Mouse (Mus musculus): Measurements from ENCODE around the gene Ptar1. TPM values are rescaled to one million over a fixed set of nuclear protein-coding genes. Genes with fewer than 3 reads are reported as not detected.
A peak's percentile ranks its signal among the peaks of the same experiment; 100 is the strongest.
"Not testable (repeated sequence)": the region's sequence is repeated elsewhere in the genome, so short reads cannot be mapped to it uniquely, and the experiment has no call there.

Gene Ptar1
- polyA plus RNA-seq, 1 experiment from 2014 or later: 4.3 TPM

- Histone ChIP-seq H3K9ac (ENCODE audit: low read depth, low read length) (no peak overlapping the region), H3K27me3 (ENCODE audit: control insufficient read depth, insufficient read depth, low read depth, low read length) (no peaks in the 10 kb centered on the region), H3K4me3 (ENCODE audit: low read depth, low read length) (no peak overlapping the region), H3K36me3 (ENCODE audit: control insufficient read depth, insufficient read depth, low read length) (no peaks in the 10 kb centered on the region), H3K4me1 (ENCODE audit: control insufficient read depth, insufficient read depth, low read length) (no peaks in the 10 kb centered on the region), H3K4me2 (ENCODE audit: low read length) (no peak overlapping the region), H3K27ac (ENCODE audit: low read length) (no peak overlapping the region), H3K9me3 (replicated peaks; ENCODE audit: control insufficient read depth, low read length, poor library complexity, severe bottlenecking) (no peaks in the 10 kb centered on the region)
- ATAC-seq: peak; percentile 75
- 40% methylated on average over 6 of the region's 6 CpGs for WGBS
Observed at GRCm38 (mm10) chr19:23668142-23668655, 19.0 kb upstream of the Ptar1 start.

GRCm38 (mm10) chr19:23673021-23673420, 14.2 kb upstream of the Ptar1 start:
- 53% methylated on average over 2 of the region's 2 CpGs for WGBS
- Histone ChIP-seq H3K9me3 (replicated peaks; ENCODE audit: control insufficient read depth, low read length, poor library complexity, severe bottlenecking) (no peaks in the 10 kb centered on the region), H3K4me3 (ENCODE audit: low read depth, low read length) (no peak overlapping the region), H3K4me2 (ENCODE audit: low read length) (no peak overlapping the region), H3K4me1 (ENCODE audit: control insufficient read depth, insufficient read depth, low read length) (no peaks in the 10 kb centered on the region), H3K27ac (ENCODE audit: low read length) (no peak overlapping the region), H3K27me3 (ENCODE audit: control insufficient read depth, insufficient read depth, low read depth, low read length) (no peaks in the 10 kb centered on the region), H3K9ac (ENCODE audit: low read depth, low read length) (no peak overlapping the region), H3K36me3 (ENCODE audit: control insufficient read depth, insufficient read depth, low read length) (no peaks in the 10 kb centered on the region)
- no peak for ATAC-seq

- ATAC-seq: not testable (repeated sequence)
- WGBS: 94% methylated on average over 8 of the region's 8 CpGs
Observed at GRCm38 (mm10) chr19:23675656-23676055, 11.6 kb upstream of the Ptar1 start.

GRCm38 (mm10) chr19:23686962-23687295, 300 bp upstream of the Ptar1 start:
- under 1% methylated on average over 13 of the region's 14 CpGs for WGBS
- peak overlapping the region; percentile 81 for H3K4me3 ChIP-seq (ENCODE audit: low read depth, low read length)
- H3K36me3 ChIP-seq (ENCODE audit: control insufficient read depth, insufficient read depth, low read length): no peaks in the 10 kb centered on the region
- H3K27ac ChIP-seq (ENCODE audit: low read length): peak overlapping the region; percentile 96
- ATAC-seq: no peak
- no peaks in the 10 kb centered on the region for H3K9me3 ChIP-seq (replicated peaks; ENCODE audit: control insufficient read depth, low read length, poor library complexity, severe bottlenecking)
- H3K27me3 ChIP-seq (ENCODE audit: control insufficient read depth, insufficient read depth, low read depth, low read length): no peaks in the 10 kb centered on the region
- H3K4me1 ChIP-seq (ENCODE audit: control insufficient read depth, insufficient read depth, low read length): peaks cover 13% of the 10 kb centered on the region
- peak overlapping the region; percentile 64 for H3K4me2 ChIP-seq (ENCODE audit: low read length)
- peak overlapping the region; percentile 89 for H3K9ac ChIP-seq (ENCODE audit: low read depth, low read length)

More at GRCm38 (mm10) chr19:23675656-23676055, 11.6 kb upstream of the Ptar1 start:
- not testable (repeated sequence) for H3K27me3 ChIP-seq (ENCODE audit: control insufficient read depth, insufficient read depth, low read depth, low read length); H3K4me1 ChIP-seq (ENCODE audit: control insufficient read depth, insufficient read depth, low read length); H3K27ac ChIP-seq (ENCODE audit: low read length); H3K9ac ChIP-seq (ENCODE audit: low read depth, low read length); H3K36me3 ChIP-seq (ENCODE audit: control insufficient read depth, insufficient read depth, low read length); H3K4me2 ChIP-seq (ENCODE audit: low read length); H3K4me3 ChIP-seq (ENCODE audit: low read depth, low read length); H3K9me3 ChIP-seq (replicated peaks; ENCODE audit: control insufficient read depth, low read length, poor library complexity, severe bottlenecking)

GRCm38 (mm10) chr19:23688421-23688946, 1.3 kb downstream of the Ptar1 start:
- Histone ChIP-seq H3K27ac (ENCODE audit: low read length) (no peak overlapping the region), H3K4me2 (ENCODE audit: low read length) (peak overlapping the region; percentile 52), H3K4me1 (ENCODE audit: control insufficient read depth, insufficient read depth, low read length) (peaks cover 13% of the 10 kb centered on the region), H3K4me3 (ENCODE audit: low read depth, low read length) (peak overlapping the region; percentile 29; the same call in 1 of the 2 replicates), H3K9me3 (replicated peaks; ENCODE audit: control insufficient read depth, low read length, poor library complexity, severe bottlenecking) (no peaks in the 10 kb centered on the region), H3K36me3 (ENCODE audit: control insufficient read depth, insufficient read depth, low read length) (no peaks in the 10 kb centered on the region), H3K9ac (ENCODE audit: low read depth, low read length) (no peak overlapping the region), H3K27me3 (ENCODE audit: control insufficient read depth, insufficient read depth, low read depth, low read length) (no peaks in the 10 kb centered on the region)
- no peak for ATAC-seq
- 7% methylated on average over 4 of the region's 4 CpGs for WGBS

GRCm38 (mm10) chr19:23694344-23694743, 7.1 kb downstream of the Ptar1 start:
- no peaks in the 10 kb centered on the region for H3K27me3 ChIP-seq (ENCODE audit: control insufficient read depth, insufficient read depth, low read depth, low read length)
- H3K4me2 ChIP-seq (ENCODE audit: low read length): no peak overlapping the region
- H3K36me3 ChIP-seq (ENCODE audit: control insufficient read depth, insufficient read depth, low read length): peaks cover 12% of the 10 kb centered on the region
- no peak overlapping the region for H3K4me3 ChIP-seq (ENCODE audit: low read depth, low read length)
- no peak overlapping the region for H3K27ac ChIP-seq (ENCODE audit: low read length)
- WGBS: 74% methylated on average over 4 of the region's 4 CpGs
- H3K9ac ChIP-seq (ENCODE audit: low read depth, low read length): no peak overlapping the region
- no peaks in the 10 kb centered on the region for H3K9me3 ChIP-seq (replicated peaks; ENCODE audit: control insufficient read depth, low read length, poor library complexity, severe bottlenecking)
- no peak for ATAC-seq
- peaks cover 5% of the 10 kb centered on the region; the same call in 1 of the 2 replicates for H3K4me1 ChIP-seq (ENCODE audit: control insufficient read depth, insufficient read depth, low read length)

GRCm38 (mm10) chr19:23697861-23698260, 10.6 kb downstream of the Ptar1 start:
- Histone ChIP-seq H3K36me3 (ENCODE audit: control insufficient read depth, insufficient read depth, low read length) (peaks cover 12% of the 10 kb centered on the region), H3K4me2 (ENCODE audit: low read length) (no peak overlapping the region), H3K27ac (ENCODE audit: low read length) (no peak overlapping the region), H3K4me3 (ENCODE audit: low read depth, low read length) (no peak overlapping the region), H3K4me1 (ENCODE audit: control insufficient read depth, insufficient read depth, low read length) (no peaks in the 10 kb centered on the region; the same call in 1 of the 2 replicates), H3K27me3 (ENCODE audit: control insufficient read depth, insufficient read depth, low read depth, low read length) (no peaks in the 10 kb centered on the region), H3K9ac (ENCODE audit: low read depth, low read length) (no peak overlapping the region), H3K9me3 (replicated peaks; ENCODE audit: control insufficient read depth, low read length, poor library complexity, severe bottlenecking) (no peaks in the 10 kb centered on the region)
- ATAC-seq: no peak
- WGBS: 70% methylated on average over 8 of the region's 8 CpGs

GRCm38 (mm10) chr19:23698366-23698765, 11.1 kb downstream of the Ptar1 start:
- 88% methylated on average over 7 of the region's 7 CpGs for WGBS
- H3K4me1 ChIP-seq (ENCODE audit: control insufficient read depth, insufficient read depth, low read length): no peaks in the 10 kb centered on the region; the same call in 1 of the 2 replicates
- no peak for ATAC-seq
- no peak overlapping the region for H3K9ac ChIP-seq (ENCODE audit: low read depth, low read length)
- peaks cover 12% of the 10 kb centered on the region for H3K36me3 ChIP-seq (ENCODE audit: control insufficient read depth, insufficient read depth, low read length)
- H3K27ac ChIP-seq (ENCODE audit: low read length): no peak overlapping the region
- H3K4me3 ChIP-seq (ENCODE audit: low read depth, low read length): no peak overlapping the region
- no peak overlapping the region for H3K4me2 ChIP-seq (ENCODE audit: low read length)
- no peaks in the 10 kb centered on the region for H3K27me3 ChIP-seq (ENCODE audit: control insufficient read depth, insufficient read depth, low read depth, low read length)
- H3K9me3 ChIP-seq (replicated peaks; ENCODE audit: control insufficient read depth, low read length, poor library complexity, severe bottlenecking): no peaks in the 10 kb centered on the region

- no peak for ATAC-seq
- Histone ChIP-seq H3K9me3 (replicated peaks; ENCODE audit: control insufficient read depth, low read length, poor library complexity, severe bottlenecking) (no peaks in the 10 kb centered on the region), H3K4me3 (ENCODE audit: low read depth, low read length) (no peak overlapping the region), H3K27ac (ENCODE audit: low read length) (no peak overlapping the region), H3K4me2 (ENCODE audit: low read length) (no peak overlapping the region), H3K27me3 (ENCODE audit: control insufficient read depth, insufficient read depth, low read depth, low read length) (no peaks in the 10 kb centered on the region), H3K4me1 (ENCODE audit: control insufficient read depth, insufficient read depth, low read length) (no peaks in the 10 kb centered on the region; the same call in 1 of the 2 replicates), H3K36me3 (ENCODE audit: control insufficient read depth, insufficient read depth, low read length) (peaks cover 12% of the 10 kb centered on the region), H3K9ac (ENCODE audit: low read depth, low read length) (no peak overlapping the region)
- WGBS: 80% methylated on average over 4 of the region's 4 CpGs
Observed at GRCm38 (mm10) chr19:23699131-23699530, 11.9 kb downstream of the Ptar1 start.
